Comparison of ENCODE assay signal across 25 mouse cellular contexts in genomic region chr15:85631591-85631990, GRCm38 (mm10). TPM values are rescaled to one million over a fixed set of nuclear protein-coding genes. Genes with fewer than 3 reads are reported as not detected.
A peak's percentile ranks its signal among the peaks of the same experiment; 100 is the strongest.
DNase-seq lines count a peak whose midpoint lies in the region; ATAC-seq and TF ChIP-seq lines count a peak whose summit lies in the region.
"Had no signal": no experiment of that assay in that cellular context is flagged by ENCODE, and none has a peak within 500 bp of the region (broad histone marks: within the 10 kb centered on the region; RNA-seq: fewer than 3 reads in every experiment).

No protein-coding gene starts in this region.

- no peak for ATAC-seq in kidney, embryonic 15.5 days (replicated peaks; ENCODE audit: low FRiP score)
- no peak for ATAC-seq in limb, embryonic 15.5 days (ENCODE audit: insufficient number of reproducible peaks, low FRiP score, low TSS enrichment, low read depth)
- ATAC-seq in neural tube, embryonic 11.5 days (ENCODE audit: insufficient read depth, low FRiP score, low TSS enrichment): no peak
- no peak for ATAC-seq in neural tube, embryonic 15.5 days (ENCODE audit: low FRiP score)
- no peak for ATAC-seq in hindbrain, postnatal 0 days
- ATAC-seq: forebrain, embryonic 13.5 days; forebrain, embryonic 16.5 days; Patski had no signal

- peaks cover 26% of the 10 kb centered on the region for H3K4me1 ChIP-seq in kidney, embryonic 15.5 days
- peaks cover 15% of the 10 kb centered on the region for H3K4me1 ChIP-seq in limb, embryonic 15.5 days
- H3K4me1 ChIP-seq in limb, embryonic 10.5 days: peaks cover 25% of the 10 kb centered on the region
- peaks cover 5% of the 10 kb centered on the region for H3K4me1 ChIP-seq in neural tube, embryonic 11.5 days (ENCODE audit: control insufficient read depth, insufficient read depth, low read length)
- H3K4me1 ChIP-seq in neural tube, embryonic 15.5 days: peaks cover 16% of the 10 kb centered on the region
- H3K4me1 ChIP-seq in hindbrain, postnatal 0 days (ENCODE audit: insufficient read depth, low read length): 0 out of 2 replicates have a peak, but pooled peaks cover 5% of the 10 kb centered on the region
- H3K4me1 ChIP-seq: heart, embryonic 12.5 days had no signal

- H3K36me3 ChIP-seq in kidney, embryonic 15.5 days: no peaks in the 10 kb centered on the region
- no peaks in the 10 kb centered on the region for H3K36me3 ChIP-seq in limb, embryonic 15.5 days
- no peaks in the 10 kb centered on the region for H3K36me3 ChIP-seq in limb, embryonic 10.5 days
- H3K36me3 ChIP-seq in neural tube, embryonic 11.5 days (ENCODE audit: control insufficient read depth, insufficient read depth, low read length): no peaks in the 10 kb centered on the region
- no peaks in the 10 kb centered on the region for H3K36me3 ChIP-seq in neural tube, embryonic 15.5 days
- no peaks in the 10 kb centered on the region for H3K36me3 ChIP-seq in hindbrain, postnatal 0 days (ENCODE audit: insufficient read depth, low read length)
- H3K36me3 ChIP-seq: forebrain, embryonic 10.5 days; G1E; heart, embryonic 12.5 days; heart, embryonic 15.5 days; hindbrain, embryonic 10.5 days; hindbrain, embryonic 13.5 days had no signal

- no peak for DNase-seq in kidney, postnatal 14 days
- DNase-seq in limb, embryonic 10.5 days (ENCODE audit: low spot score): no peak
- peak; percentile 32 for DNase-seq in neural tube, embryonic 11.5 days (ENCODE audit: low spot score)
- no peak for DNase-seq in hindbrain, postnatal 0 days (ENCODE audit: low spot score)
- DNase-seq: B cell, adult 2 months; cerebellum, adult 18-20 months; cerebellum, adult 9-10 months; cerebellum, postnatal 14 days; gastrocnemius, postnatal 25 days; heart, adult 18-20 months; heart, postnatal 10 days; heart, postnatal 36 days had no signal

- no peaks in the 10 kb centered on the region for H3K9me3 ChIP-seq in kidney, embryonic 15.5 days (replicated peaks)
- no peaks in the 10 kb centered on the region for H3K9me3 ChIP-seq in limb, embryonic 15.5 days
- H3K9me3 ChIP-seq in limb, embryonic 10.5 days (replicated peaks): no peaks in the 10 kb centered on the region
- no peaks in the 10 kb centered on the region for H3K9me3 ChIP-seq in neural tube, embryonic 11.5 days (ENCODE audit: control insufficient read depth, low read length)
- H3K9me3 ChIP-seq in neural tube, embryonic 15.5 days (replicated peaks): no peaks in the 10 kb centered on the region
- no peaks in the 10 kb centered on the region for H3K9me3 ChIP-seq in hindbrain, postnatal 0 days (ENCODE audit: low read length)
- H3K9me3 ChIP-seq: forebrain, embryonic 10.5 days; forebrain, embryonic 13.5 days; G1E; heart, embryonic 12.5 days; heart, embryonic 15.5 days; hindbrain, embryonic 10.5 days; hindbrain, embryonic 13.5 days had no signal

- WGBS in kidney, embryonic 15.5 days: 26% methylated on average over 2 of the region's 2 CpGs
- WGBS in limb, embryonic 15.5 days: 49% methylated on average over 2 of the region's 2 CpGs
- WGBS in limb, embryonic 10.5 days: 28% methylated on average over 2 of the region's 2 CpGs
- 22% methylated on average over 2 of the region's 2 CpGs for WGBS in neural tube, embryonic 11.5 days
- WGBS in neural tube, embryonic 15.5 days: 16% methylated on average over 2 of the region's 2 CpGs
- 54% methylated on average over 2 of the region's 2 CpGs for WGBS in hindbrain, postnatal 0 days

- H3K27me3 ChIP-seq in kidney, embryonic 15.5 days: 0 out of 2 replicates have a peak, but pooled peaks cover 4% of the 10 kb centered on the region
- 0 out of 2 replicates have a peak, but pooled peaks cover under 1% of the 10 kb centered on the region for H3K27me3 ChIP-seq in limb, embryonic 15.5 days
- H3K27me3 ChIP-seq in limb, embryonic 10.5 days (ENCODE audit: low read depth, poor library complexity, severe bottlenecking): peaks cover 39% of the 10 kb centered on the region
- no peaks in the 10 kb centered on the region; the same call in 1 of the 2 replicates for H3K27me3 ChIP-seq in neural tube, embryonic 11.5 days (ENCODE audit: control insufficient read depth, insufficient read depth, low read length)
- H3K27me3 ChIP-seq in neural tube, embryonic 15.5 days (replicated peaks): no peaks in the 10 kb centered on the region
- no peaks in the 10 kb centered on the region for H3K27me3 ChIP-seq in hindbrain, postnatal 0 days (ENCODE audit: insufficient read depth, low read length)
- H3K27me3 ChIP-seq: Patski had no signal

- no peak overlapping the region for H3K4me2 ChIP-seq in kidney, embryonic 15.5 days
- no peak overlapping the region for H3K4me2 ChIP-seq in limb, embryonic 15.5 days
- no peak overlapping the region for H3K4me2 ChIP-seq in neural tube, embryonic 11.5 days (ENCODE audit: low read depth)
- H3K4me2 ChIP-seq in neural tube, embryonic 15.5 days: no peak overlapping the region
- no peak overlapping the region for H3K4me2 ChIP-seq in hindbrain, postnatal 0 days (ENCODE audit: low read depth, low read length)
- H3K4me2 ChIP-seq: forebrain, embryonic 13.5 days; heart, embryonic 12.5 days; heart, embryonic 15.5 days; hindbrain, embryonic 13.5 days had no signal

- no peak overlapping the region for H3K9ac ChIP-seq in kidney, embryonic 15.5 days
- no peak overlapping the region for H3K9ac ChIP-seq in limb, embryonic 15.5 days
- no peak overlapping the region for H3K9ac ChIP-seq in neural tube, embryonic 11.5 days (ENCODE audit: low read length)
- H3K9ac ChIP-seq in neural tube, embryonic 15.5 days (replicated peaks): no peak overlapping the region
- H3K9ac ChIP-seq in hindbrain, postnatal 0 days (replicated peaks; ENCODE audit: low read length): no peak overlapping the region
- H3K9ac ChIP-seq: forebrain, embryonic 13.5 days; heart, embryonic 12.5 days; heart, embryonic 15.5 days; hindbrain, embryonic 13.5 days had no signal

- no peak overlapping the region for H3K4me3 ChIP-seq in kidney, embryonic 15.5 days (replicated peaks)
- no peak overlapping the region for H3K4me3 ChIP-seq in limb, embryonic 15.5 days
- H3K4me3 ChIP-seq in limb, embryonic 10.5 days: no peak overlapping the region
- H3K4me3 ChIP-seq in neural tube, embryonic 11.5 days (ENCODE audit: low read depth, low read length): no peak overlapping the region
- H3K4me3 ChIP-seq in neural tube, embryonic 15.5 days (replicated peaks): no peak overlapping the region
- no peak overlapping the region for H3K4me3 ChIP-seq in hindbrain, postnatal 0 days (ENCODE audit: low read length)
- H3K4me3 ChIP-seq: forebrain, embryonic 10.5 days; forebrain, embryonic 13.5 days; heart, embryonic 12.5 days; heart, embryonic 15.5 days; hindbrain, embryonic 10.5 days; hindbrain, embryonic 13.5 days had no signal

- no peak for TF ChIP-seq CTCF in hindbrain, postnatal 0 days (IDR thresholded peaks at IDR 0.05; ENCODE audit: low read depth)

- H3K27ac ChIP-seq in kidney, embryonic 15.5 days: peak overlapping the region; percentile 38
- H3K27ac ChIP-seq in limb, embryonic 15.5 days: peak overlapping the region; percentile 44
- H3K27ac ChIP-seq in limb, embryonic 10.5 days: no peak overlapping the region
- H3K27ac ChIP-seq in neural tube, embryonic 11.5 days (ENCODE audit: low read depth, low read length): peak overlapping the region; percentile 58; the same call in 1 of the 2 replicates
- no peak overlapping the region for H3K27ac ChIP-seq in neural tube, embryonic 15.5 days (replicated peaks)
- H3K27ac ChIP-seq in hindbrain, postnatal 0 days: no peak overlapping the region
- H3K27ac ChIP-seq: forebrain, embryonic 10.5 days; forebrain, embryonic 13.5 days; heart, embryonic 15.5 days; hindbrain, embryonic 10.5 days; hindbrain, embryonic 13.5 days had no signal

RNA-seq across cellular contexts. Expression of gene Wnt7b, which starts 49.3 kb away (rescaled TPM):
- 16.3 and 16.8 TPM in 2 replicates for polyA plus RNA-seq in kidney, embryonic 15.5 days (2015; fragmentation: Nextera tagmentation; extraction: Ambion mirVana)
- polyA plus RNA-seq in limb, embryonic 15.5 days (2015; fragmentation: Nextera tagmentation; extraction: Ambion mirVana): 49.5 and 62.1 TPM in 2 replicates
- 10.9 and 17.1 TPM in 2 replicates for polyA plus RNA-seq in limb, embryonic 10.5 days (2016; fragmentation: Nextera tagmentation; extraction: Ambion mirVana)
- 81.7 and 85.1 TPM in 2 replicates for polyA plus RNA-seq in neural tube, embryonic 11.5 days (2014; fragmentation: Nextera tagmentation; extraction: Ambion mirVana)
- polyA plus RNA-seq in neural tube, embryonic 15.5 days (2015; fragmentation: Nextera tagmentation; extraction: Ambion mirVana): 16.6 and 20.2 TPM in 2 replicates
- total RNA-seq in hindbrain, postnatal 0 days (2014; rRNA removed): 56.6 and 63.1 TPM in 2 replicates
- 26.0 and 27.2 TPM in 2 replicates for polyA plus RNA-seq in hindbrain, postnatal 0 days (2015; fragmentation: Nextera tagmentation; extraction: Ambion mirVana)
- total RNA-seq: CH12.LX; gastrocnemius, postnatal 25 days had no signal
- polyA plus RNA-seq: G1E had no signal

Comparison
In these comparisons a context has a peak if more than half of its experiments do, and no peak if none do; other contexts are left out.
1. H3K27ac ChIP-seq: peak in kidney, embryonic 15.5 days (single experiment), limb, embryonic 15.5 days (single experiment) and neural tube, embryonic 11.5 days (single experiment); none in limb, embryonic 10.5 days (single experiment), neural tube, embryonic 15.5 days (single experiment) and hindbrain, postnatal 0 days (single experiment).